Mouse (Mus musculus): ENCODE results near the gene Pex11b.

- TF ChIP-seq CTCF (IDR thresholded peaks at IDR 0.05; ENCODE audit: low read depth): no peak
- TF ChIP-seq EP300 (IDR thresholded peaks at IDR 0.05; ENCODE audit: low read depth): no peak
Measured at GRCm38 (mm10) chr3:96674442-96674841, 39.3 kb downstream of the Pex11b start.
